Mouse (Mus musculus) cerebellum, adult 11-12 months (tissue): ENCODE data around the gene Gtf3c4.

Experiments
- DNase-seq: peaks from one replicate; pipeline ENCODE4 v3.0.0; 2022

Gene Gtf3c4

GRCm38 (mm10) chr2:28798390-28798789 is 41.8 kb downstream of the Gtf3c4 start:
- DNase-seq = no peak

GRCm38 (mm10) chr2:28797490-28798106 is 42.6 kb downstream of the Gtf3c4 start:
- DNase-seq = no peak

GRCm38 (mm10) chr2:28796298-28796697 is 43.9 kb downstream of the Gtf3c4 start:
- no peak for DNase-seq

- no peak for DNase-seq
Observed at GRCm38 (mm10) chr2:28794623-28795022, 45.5 kb downstream of the Gtf3c4 start.

GRCm38 (mm10) chr2:28792931-28793610 is 47.1 kb downstream of the Gtf3c4 start:
- peak; percentile 15 for DNase-seq

GRCm38 (mm10) chr2:28787067-28787619 is 53.0 kb downstream of the Gtf3c4 start:
- no peak for DNase-seq

- no peak for DNase-seq
Observed at GRCm38 (mm10) chr2:28786355-28787066, 53.6 kb downstream of the Gtf3c4 start.

- no peak for DNase-seq
Observed at GRCm38 (mm10) chr2:28781310-28781709, 58.9 kb downstream of the Gtf3c4 start.

- no peak for DNase-seq
Observed at GRCm38 (mm10) chr2:28780001-28780782, 60.0 kb downstream of the Gtf3c4 start.

- DNase-seq = no peak
Observed at GRCm38 (mm10) chr2:28776728-28777127, 63.4 kb downstream of the Gtf3c4 start.

- no peak for DNase-seq
Observed at GRCm38 (mm10) chr2:28774073-28774472, 66.1 kb downstream of the Gtf3c4 start.
